Mouse (Mus musculus) CD4-positive helper T cell, adult 2 months (primary cell): ENCODE measurements around the gene Gm13762.
"Not testable (repeated sequence)": the region's sequence is repeated elsewhere in the genome, so short reads cannot be mapped to it uniquely, and the experiment has no call there.

Experiments used
- DNase-seq: peaks from one replicate; pipeline ENCODE4 v3.0.0-alpha.2; 2012; ENCODE audit warnings: low read depth, missing footprints, low spot score

Gene Gm13762

GRCm38 (mm10) chr2:88980181-88980580, at the start of gene Gm13762:
Gene Gm13762 (minus strand): TSS chr2:88980281.
- no peak for DNase-seq

DNA sequence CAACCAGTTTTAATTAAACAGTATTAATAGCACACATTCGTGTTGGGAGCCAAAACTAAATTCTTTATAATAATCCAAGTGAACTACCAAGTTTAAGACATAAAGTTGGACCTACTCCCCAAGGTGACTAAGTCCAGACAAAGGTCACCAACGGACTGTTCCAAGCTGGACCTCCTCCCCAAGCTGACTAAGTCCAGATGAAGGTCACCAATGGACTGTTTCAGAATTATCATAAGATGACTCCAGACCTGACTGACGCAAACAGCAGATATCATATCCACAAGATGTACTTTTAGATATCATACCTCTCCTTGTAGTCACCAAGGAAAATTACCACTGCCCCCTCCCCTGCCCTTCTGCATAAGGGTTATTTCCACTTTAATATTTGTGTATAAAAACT, 41.4 kb upstream of the Gm13762 start:
- DNase-seq, result not testable (repeated sequence)

DNA sequence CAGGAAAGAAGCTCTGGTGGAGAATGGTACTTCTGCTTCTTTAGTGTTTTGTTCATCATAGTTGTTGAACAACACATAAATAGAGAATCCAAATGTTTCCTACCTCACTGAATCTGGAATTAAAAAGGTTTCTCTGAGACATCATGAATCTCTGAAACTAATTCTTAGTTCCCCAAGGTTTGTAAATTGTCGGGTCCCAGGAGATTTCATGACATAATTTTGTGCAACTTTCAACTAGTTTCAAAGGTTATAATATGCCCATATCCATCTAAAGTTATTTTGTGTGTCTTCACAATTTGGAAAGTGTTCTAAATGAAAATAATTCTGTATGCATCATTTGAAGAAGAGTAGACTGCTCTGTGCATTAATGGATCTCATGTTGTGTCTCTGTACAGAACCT, 38.2 kb upstream of the Gm13762 start, which contains the start of gene Olfr1216:
Olfr1216 (minus strand) TSS at position 101 of the 400 bp plus-strand sequence.
- no peak for DNase-seq

DNA sequence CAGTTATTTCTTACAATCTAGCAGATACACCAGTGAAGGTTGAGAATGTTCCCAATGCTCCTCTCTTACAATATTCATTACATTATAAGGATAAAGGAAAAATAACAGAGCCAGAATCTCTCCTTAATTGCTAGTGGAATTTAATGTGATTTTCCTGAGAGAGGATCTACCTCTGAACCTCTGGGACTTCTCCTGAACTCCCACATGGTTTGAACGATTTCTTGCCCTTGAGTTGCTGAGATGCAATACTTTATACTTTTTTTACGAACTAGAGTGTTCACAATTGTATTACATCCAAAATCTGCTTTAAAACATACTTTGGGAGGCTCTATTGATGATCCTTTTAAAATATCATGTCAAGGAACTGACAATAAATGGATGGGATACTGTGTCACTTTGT, 26.8 kb upstream of the Gm13762 start, which contains the start of gene Olfr1215:
Olfr1215 (minus strand) TSS at position 101 of the 400 bp plus-strand sequence.
- no peak for DNase-seq

DNA sequence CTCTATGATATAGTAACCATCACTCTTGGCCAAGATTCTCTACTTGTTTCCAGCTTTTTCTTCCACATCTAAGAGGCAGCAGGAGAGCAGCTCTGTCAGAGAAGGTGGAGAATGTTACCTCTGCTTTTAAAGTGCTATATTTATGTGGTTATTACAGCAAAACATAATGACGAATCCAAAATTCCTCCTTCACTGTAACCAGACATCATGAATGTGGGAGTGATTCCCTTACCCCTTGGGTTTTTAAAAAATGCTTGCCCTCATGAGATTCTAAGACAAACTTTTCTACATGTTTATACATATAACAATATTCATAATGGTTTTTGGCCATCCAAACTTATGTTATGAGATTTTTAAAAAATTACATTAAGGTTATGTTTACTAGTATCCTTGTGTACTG, 12.5 kb upstream of the Gm13762 start, which contains the start of gene Olfr1214:
Olfr1214 (minus strand) TSS at position 101 of the 400 bp plus-strand sequence.
- no peak for DNase-seq

DNA sequence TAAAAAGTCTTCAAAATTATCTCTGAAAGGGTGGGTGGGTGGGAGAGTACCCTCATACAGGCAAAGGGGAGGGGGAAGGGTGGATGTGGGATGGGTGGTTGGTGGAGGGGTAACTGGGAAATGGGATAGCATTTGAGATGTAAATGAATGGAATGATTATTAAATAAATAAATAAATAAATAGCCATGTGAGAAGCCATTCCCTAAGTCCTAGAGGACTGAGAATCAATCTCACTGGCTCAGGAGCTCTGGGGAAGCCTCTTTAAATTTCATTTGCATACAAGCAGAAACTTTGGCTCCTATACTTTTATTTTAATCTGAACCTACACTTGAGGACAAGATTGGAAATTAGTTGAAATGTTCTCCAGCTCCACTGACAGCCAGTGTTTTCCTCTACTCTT, 26.4 kb downstream of the Gm13762 start, which contains the start of gene Olfr1212:
Olfr1212 (plus strand) TSS at position 301 of the 400 bp plus-strand sequence.
- DNase-seq, result no peak

DNA sequence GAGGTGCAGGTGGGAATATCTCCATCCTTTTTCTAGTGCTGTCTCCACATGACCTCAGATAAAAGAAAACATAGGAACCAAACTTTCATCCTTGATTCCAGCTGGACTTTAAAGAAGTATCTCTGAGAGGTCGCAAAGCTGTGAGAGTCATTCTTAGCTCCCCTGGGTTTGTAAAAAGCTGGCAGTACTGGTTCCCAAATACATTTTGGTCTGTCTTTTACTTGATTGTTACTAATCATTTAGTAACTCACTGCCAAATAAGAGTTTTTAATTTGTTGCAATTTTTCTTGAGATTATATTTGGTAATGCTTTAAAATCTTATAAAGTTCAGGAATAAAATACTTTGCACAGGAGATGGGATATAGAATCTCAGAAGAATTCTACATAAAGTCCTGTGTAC, 42.1 kb downstream of the Gm13762 start, which contains the start of gene Olfr1211:
Olfr1211 (minus strand) TSS at position 101 of the 400 bp plus-strand sequence.
- DNase-seq, result no peak
